Mouse (Mus musculus) kidney, postnatal 10 days (tissue): ENCODE measurements around the gene Prkd2.
A peak's percentile ranks its signal among the peaks of the same experiment; 100 is the strongest.

Experiments used
- DNase-seq: peaks from one replicate; pipeline ENCODE4 v3.0.0; 2021; ENCODE audit warnings: mixed read lengths

Prkd2 gene

DNA sequence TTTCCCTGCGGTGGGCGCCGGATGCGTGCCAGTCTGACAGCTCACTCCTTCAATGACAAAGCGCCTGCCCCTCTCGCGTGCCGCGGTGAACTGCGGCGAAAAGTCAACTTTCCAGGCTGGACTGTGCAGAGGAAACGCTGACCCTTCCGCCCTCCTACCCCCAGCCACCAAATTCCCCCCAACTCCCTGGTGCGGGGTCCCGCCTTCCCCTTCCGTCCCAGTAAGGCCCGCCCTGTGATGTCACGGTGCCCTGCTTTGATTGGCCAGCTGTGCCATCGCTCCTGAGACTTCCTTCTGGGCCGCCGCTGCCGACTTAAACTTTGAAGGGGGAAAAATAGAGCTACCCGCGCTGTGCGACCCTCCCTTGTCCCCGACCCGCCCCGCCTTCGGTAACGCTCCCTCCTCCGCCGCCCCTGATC is at the start of gene Prkd2:
Gene Prkd2 (plus strand): TSS at position 258 of the 419 bp plus-strand sequence.
- DNase-seq: peak; percentile 97

GRCm38 (mm10) chr7:16793010-16793725 is 49.5 kb upstream of the Prkd2 start:
- DNase-seq: no peak

DNA sequence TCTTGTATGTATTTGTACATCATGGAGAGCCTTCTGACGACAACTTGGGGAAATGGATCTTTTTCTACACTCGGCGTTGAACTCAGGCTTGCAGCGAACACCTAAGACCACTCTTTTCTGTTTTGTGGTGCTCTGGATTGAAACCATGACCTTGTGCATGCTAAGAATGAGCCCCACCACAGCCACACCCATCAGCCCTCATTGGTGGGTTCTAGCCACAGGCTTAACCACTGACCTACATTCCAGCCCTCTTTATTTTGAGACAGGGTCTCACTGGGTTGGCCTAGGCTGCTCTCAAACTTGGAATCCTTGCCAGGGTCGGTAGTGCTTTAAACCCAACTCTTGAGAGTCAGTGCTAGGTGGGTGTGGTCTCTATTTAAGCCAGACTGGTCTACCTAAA is 47.8 kb upstream of the Prkd2 start:
- no peak for DNase-seq

DNA sequence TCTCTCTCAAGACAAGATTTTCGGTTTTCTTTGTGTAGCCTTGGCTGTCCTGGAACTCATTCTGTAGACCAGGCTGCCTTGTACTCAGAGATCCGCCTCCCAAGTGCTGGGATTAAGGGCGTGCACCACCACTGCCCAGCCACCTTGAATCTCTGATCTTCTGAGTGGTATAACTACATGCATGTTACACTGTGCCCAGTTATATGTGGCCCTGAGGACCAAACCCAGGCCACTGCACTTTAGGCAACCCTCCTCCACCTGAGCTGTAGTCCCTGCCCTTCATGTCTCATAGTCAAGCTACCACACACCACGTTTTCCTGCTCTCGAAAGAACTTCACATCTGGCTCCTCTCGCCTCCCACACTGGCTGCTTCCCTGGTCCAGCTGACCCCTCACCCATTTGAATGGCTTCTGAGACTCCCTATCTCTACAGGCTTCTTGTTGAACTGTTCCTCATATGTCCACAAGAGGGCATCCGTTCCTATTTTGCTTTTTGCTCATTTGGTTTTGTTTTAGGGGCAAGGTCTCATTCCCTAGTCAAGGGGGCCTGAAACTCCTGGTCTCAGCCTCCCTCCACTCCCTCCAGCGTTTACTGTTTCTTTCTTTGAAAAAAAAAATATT is 38.2 kb upstream of the Prkd2 start:
- no peak for DNase-seq

GRCm38 (mm10) chr7:16807936-16808335 is 34.8 kb upstream of the Prkd2 start:
- no peak for DNase-seq

DNA sequence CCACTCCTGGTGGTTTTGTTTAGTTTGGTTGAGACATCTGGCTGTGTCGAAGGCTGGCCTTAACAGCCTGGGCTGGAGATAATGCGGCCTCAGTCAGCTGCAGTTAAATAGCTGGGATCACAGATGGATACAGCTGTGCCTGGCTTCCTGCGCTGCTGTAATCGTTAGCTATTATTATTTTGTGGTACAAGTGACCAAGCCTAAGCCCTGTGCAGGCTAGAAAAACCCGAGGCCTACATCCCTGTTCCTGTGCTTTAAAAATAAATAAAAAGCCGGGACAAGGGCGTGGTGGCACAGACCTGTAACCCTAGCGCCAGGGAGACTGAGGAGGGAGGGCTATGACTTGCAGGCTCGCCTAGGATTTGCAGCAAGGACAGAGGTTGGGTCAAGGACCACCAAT is 34.1 kb upstream of the Prkd2 start:
- peak; percentile 55 for DNase-seq

- peak; percentile 86 for DNase-seq
These were observed 33.0 kb upstream of the Prkd2 start for GRCm38 (mm10) chr7:16809739-16810138.

DNA sequence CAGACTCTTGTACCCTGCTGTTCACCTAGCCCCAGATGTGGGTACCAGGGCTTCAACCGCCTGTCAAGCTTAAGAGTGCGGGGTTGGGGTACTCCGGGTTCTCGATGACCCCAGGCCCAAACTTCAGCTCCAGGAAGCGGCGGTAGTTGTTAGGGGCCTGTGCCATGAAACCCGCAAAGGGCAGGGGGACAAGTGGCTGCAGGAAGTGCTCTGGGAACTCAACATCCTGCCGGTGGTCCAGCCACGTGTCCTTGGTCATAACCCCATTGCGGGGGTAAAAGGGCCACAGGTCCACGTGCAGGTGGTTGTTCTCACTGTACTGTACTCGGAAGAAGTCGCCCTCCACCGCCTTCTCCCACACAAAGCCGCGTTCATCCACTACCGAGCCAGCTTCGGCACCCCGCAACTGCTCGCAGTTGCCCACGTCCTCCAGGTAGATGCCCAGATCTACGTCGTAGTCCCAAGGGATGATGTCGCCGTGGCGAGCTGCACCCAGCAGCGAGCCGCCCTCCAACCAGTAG is 32.2 kb upstream of the Prkd2 start:
- no peak for DNase-seq

DNA sequence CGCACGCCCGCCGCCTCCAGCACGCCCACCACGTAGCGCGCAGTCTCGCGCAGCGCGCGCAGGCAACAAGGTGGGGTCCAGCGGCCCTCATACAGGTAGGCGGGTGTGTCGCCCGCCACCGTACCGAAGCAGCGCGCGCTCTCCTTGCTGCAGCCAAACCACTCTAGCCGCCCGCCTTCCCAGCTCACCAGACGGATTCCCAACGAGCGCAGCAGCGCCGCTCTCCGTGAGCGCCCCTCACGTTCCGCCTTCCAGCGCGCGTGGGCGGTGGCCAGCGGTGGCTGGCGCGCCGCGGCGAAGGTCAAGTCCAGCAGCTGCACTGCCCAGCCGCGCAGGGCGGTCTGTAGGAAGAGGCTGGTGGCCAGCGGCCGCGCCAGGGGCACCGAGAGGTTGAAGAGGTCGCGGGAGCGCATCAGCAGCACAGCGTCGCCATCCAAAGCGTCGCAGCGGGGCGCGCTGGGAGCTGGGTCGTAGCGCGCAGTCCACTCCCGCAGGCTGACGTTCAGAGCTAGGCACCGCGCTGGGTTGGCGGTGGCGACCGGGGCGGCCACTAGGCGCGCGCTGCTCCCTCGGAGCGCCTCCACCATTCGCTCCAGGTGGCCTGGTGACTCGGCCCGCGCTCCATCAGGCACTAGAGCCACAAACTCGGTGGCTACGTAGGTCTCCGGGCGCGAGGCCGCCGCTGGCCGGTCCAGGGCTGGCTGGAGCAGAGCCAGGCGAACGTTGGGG is 31.6 kb upstream of the Prkd2 start:
- DNase-seq: peak; percentile 56

DNA sequence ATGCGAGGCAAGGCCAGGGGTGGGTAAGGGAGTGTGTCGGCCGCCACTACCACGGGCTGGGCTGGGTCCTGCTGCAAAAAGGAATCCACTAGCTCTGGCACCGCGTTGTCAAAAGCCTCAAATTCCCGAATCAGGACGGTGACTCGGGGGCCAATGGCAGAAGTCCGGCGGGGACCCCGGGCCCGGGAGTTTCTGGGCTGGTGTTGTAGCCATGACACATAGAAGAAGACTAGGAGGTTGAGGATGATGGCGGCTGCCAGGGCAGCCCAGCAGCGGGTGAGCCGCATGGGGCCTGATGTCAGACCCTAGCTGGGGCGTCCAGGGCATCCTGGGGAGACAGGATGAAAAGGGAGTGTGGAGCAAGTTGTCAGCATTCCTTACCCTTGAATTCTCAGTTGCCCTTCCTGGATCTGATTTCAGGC is 31.0 kb upstream of the Prkd2 start:
- DNase-seq: no peak

GRCm38 (mm10) chr7:16812505-16812904 is 30.2 kb upstream of the Prkd2 start:
- DNase-seq: no peak

DNA sequence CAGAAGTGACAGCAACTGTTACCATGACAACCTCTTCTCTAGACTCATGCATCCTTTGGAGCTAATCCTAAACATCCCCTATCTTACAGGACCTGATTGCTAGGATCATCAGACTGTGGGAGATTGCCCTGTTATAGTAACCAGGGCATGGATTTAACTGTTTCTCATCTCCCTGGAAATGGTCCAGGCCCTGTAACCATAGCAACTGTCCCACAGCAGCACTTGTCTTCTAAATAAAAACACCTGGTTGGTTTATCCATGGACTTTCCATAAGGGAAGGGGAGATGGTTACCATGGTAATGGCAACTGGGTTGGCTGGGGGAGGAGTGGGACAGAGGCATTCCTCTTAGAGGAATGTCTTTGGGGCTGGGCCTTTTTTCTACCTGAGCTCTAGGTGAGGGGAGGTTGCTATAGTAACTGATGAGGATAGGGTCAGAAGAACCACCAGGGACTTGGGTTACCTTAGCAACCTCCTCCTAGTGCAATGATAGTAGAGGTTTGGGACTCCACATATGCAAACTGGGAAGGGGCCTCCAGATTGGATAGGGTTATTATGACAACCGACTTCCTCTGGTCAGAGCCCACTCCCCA is 27.3 kb upstream of the Prkd2 start, which contains the start of gene Strn4:
Gene Strn4 (plus strand): TSS at position 539 of the 591 bp plus-strand sequence.
- DNase-seq: peak; percentile 34

- peak; percentile 88 for DNase-seq
These were observed 26.6 kb upstream of the Prkd2 start for GRCm38 (mm10) chr7:16816078-16816474.

- DNase-seq: peak; percentile 79
These were observed 26.1 kb upstream of the Prkd2 start, which contains the start of gene Fkrp for GRCm38 (mm10) chr7:16816475-16817122. Fkrp (minus strand) TSS chr7:16816732.

- no peak for DNase-seq
These were observed 25.0 kb upstream of the Prkd2 start for GRCm38 (mm10) chr7:16817693-16818092.

DNA sequence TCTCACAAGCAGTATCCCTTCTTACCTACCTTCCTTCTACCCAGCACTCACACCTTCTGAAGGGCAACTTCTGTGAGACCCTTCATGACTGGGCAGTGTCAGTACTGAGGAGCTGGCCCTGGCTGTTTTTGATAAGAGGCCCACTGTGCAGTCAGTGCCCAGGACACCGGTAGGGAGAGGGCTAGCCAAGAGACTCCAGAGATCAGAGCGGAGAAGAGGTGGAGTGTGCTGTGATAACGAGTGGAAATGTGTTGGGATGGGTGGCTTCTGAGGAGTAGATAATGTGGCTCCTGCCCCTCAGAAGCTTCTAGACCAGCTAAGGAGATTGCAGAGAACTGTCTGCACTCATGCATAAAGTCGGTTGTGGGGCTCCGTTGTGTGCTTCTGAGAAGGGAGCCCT is 22.9 kb upstream of the Prkd2 start:
- no peak for DNase-seq

GRCm38 (mm10) chr7:16820271-16820763 is 22.4 kb upstream of the Prkd2 start:
- DNase-seq: no peak

- DNase-seq: no peak
These were observed 21.6 kb upstream of the Prkd2 start for GRCm38 (mm10) chr7:16821091-16821490.

- no peak for DNase-seq
These were observed 21.0 kb upstream of the Prkd2 start for GRCm38 (mm10) chr7:16821669-16822101.

GRCm38 (mm10) chr7:16823734-16824133 is 19.0 kb upstream of the Prkd2 start:
- DNase-seq: no peak

DNA sequence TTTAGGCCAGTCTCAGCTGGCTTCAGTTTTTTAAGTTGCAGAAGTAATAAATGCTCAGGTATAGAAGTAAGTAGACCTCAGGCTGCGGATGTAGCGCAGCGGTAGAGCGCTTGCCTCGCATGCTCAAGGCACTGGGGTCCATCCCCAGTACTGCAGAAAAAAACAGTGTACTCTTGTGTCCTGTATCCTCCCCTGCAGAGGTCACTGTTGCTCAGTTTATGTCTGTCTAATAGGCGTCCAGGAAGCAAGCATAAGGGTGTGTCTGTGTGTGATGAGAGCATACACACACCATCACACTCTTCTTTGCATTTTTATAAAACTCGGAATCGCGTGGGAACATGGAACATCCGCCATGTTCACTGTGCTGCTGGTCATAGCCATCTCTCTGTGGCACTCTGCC is 16.9 kb upstream of the Prkd2 start:
- peak; percentile 46 for DNase-seq

GRCm38 (mm10) chr7:16826571-16826970 is 16.1 kb upstream of the Prkd2 start:
- DNase-seq: no peak
